Mouse (Mus musculus) cortical plate, adult 2 months (tissue): ENCODE results near the gene Aacs.

Experiments used
- CTCF ChIP-seq: fragments of 200-500 bp; IDR thresholded peaks from 2 replicates; pipeline ENCODE4 v1.5.1; 2011; ENCODE audit warnings: mild to moderate bottlenecking, control low read depth, low read length; ENCODE audit not compliant: insufficient read depth; ENCODE audit errors: extremely low read depth
- POLR2A ChIP-seq: fragments of 200-500 bp; IDR thresholded peaks from 2 replicates; pipeline ENCODE4 v1.6.1; 2011; ENCODE audit warnings: mild to moderate bottlenecking, low read length, control low read depth; ENCODE audit not compliant: insufficient read depth; ENCODE audit errors: extremely low read depth

- TF ChIP-seq POLR2A, result no peak
- TF ChIP-seq CTCF, result peak; percentile 72
Observed at GRCm38 (mm10) chr5:125461868-125462445, 13.7 kb upstream of the Aacs start.
